Mouse (Mus musculus) spleen, postnatal 10 days (tissue): ENCODE data around the gene Crtam.
A peak's percentile ranks its signal among the peaks of the same experiment; 100 is the strongest.

ENCODE experiments used
- DNase-seq, 2 experiments: peaks; one replicate each; pipeline ENCODE4 v3.0.0; 2021 to 2022; ENCODE audit warnings: low spot score in 2 of 2

Gene Crtam

GRCm38 (mm10) chr9:41004415-41004814 lies at the start of gene Crtam:
TSS of gene Crtam (minus strand) at chr9:41004628.
- no peak for DNase-seq

- no peak for DNase-seq
Measured at GRCm38 (mm10) chr9:41054166-41054565, 49.7 kb upstream of the Crtam start.

GRCm38 (mm10) chr9:41053478-41053877 lies 49.0 kb upstream of the Crtam start:
- no peak for DNase-seq

GRCm38 (mm10) chr9:41051080-41051932 lies 46.9 kb upstream of the Crtam start:
- DNase-seq: no peak

GRCm38 (mm10) chr9:41050331-41051079 lies 46.1 kb upstream of the Crtam start:
- DNase-seq: no peak

GRCm38 (mm10) chr9:41049282-41049681 lies 44.9 kb upstream of the Crtam start:
- DNase-seq: no peak

- DNase-seq: no peak
Measured at GRCm38 (mm10) chr9:41048820-41049219, 44.4 kb upstream of the Crtam start.

- DNase-seq: no peak
Measured at GRCm38 (mm10) chr9:41048216-41048615, 43.8 kb upstream of the Crtam start.

GRCm38 (mm10) chr9:41047654-41048053 lies 43.2 kb upstream of the Crtam start:
- DNase-seq: no peak

GRCm38 (mm10) chr9:41044626-41045025 lies 40.2 kb upstream of the Crtam start:
- peak; percentile 75 to 86 for DNase-seq

- DNase-seq: no peak
Measured at GRCm38 (mm10) chr9:41043641-41044040, 39.2 kb upstream of the Crtam start.

GRCm38 (mm10) chr9:41041404-41041803 lies 37.0 kb upstream of the Crtam start:
- DNase-seq: no peak

GRCm38 (mm10) chr9:41038150-41038664 lies 33.8 kb upstream of the Crtam start:
- DNase-seq: no peak

GRCm38 (mm10) chr9:41031590-41032489 lies 27.4 kb upstream of the Crtam start:
- DNase-seq: no peak

GRCm38 (mm10) chr9:41029827-41030226 lies 25.4 kb upstream of the Crtam start:
- DNase-seq: no peak

GRCm38 (mm10) chr9:41028470-41028869 lies 24.0 kb upstream of the Crtam start:
- DNase-seq: peak; percentile 40 to 73

GRCm38 (mm10) chr9:41021690-41022089 lies 17.3 kb upstream of the Crtam start:
- no peak for DNase-seq

- DNase-seq: no peak
Measured at GRCm38 (mm10) chr9:41020486-41020885, 16.1 kb upstream of the Crtam start.

GRCm38 (mm10) chr9:41014512-41014911 lies 10.1 kb upstream of the Crtam start:
- DNase-seq: no peak

GRCm38 (mm10) chr9:41012456-41012855 lies 8.0 kb upstream of the Crtam start:
- DNase-seq: no peak
